Mouse (Mus musculus): Measurements from ENCODE around the gene Nme3. TPM values are rescaled to one million over a fixed set of nuclear protein-coding genes. Genes with fewer than 3 reads are reported as not detected.

Nme3 gene
- 64.2 and 64.4 TPM in 2 replicates for polyA plus RNA-seq (2012; rRNA removed)

DNA sequence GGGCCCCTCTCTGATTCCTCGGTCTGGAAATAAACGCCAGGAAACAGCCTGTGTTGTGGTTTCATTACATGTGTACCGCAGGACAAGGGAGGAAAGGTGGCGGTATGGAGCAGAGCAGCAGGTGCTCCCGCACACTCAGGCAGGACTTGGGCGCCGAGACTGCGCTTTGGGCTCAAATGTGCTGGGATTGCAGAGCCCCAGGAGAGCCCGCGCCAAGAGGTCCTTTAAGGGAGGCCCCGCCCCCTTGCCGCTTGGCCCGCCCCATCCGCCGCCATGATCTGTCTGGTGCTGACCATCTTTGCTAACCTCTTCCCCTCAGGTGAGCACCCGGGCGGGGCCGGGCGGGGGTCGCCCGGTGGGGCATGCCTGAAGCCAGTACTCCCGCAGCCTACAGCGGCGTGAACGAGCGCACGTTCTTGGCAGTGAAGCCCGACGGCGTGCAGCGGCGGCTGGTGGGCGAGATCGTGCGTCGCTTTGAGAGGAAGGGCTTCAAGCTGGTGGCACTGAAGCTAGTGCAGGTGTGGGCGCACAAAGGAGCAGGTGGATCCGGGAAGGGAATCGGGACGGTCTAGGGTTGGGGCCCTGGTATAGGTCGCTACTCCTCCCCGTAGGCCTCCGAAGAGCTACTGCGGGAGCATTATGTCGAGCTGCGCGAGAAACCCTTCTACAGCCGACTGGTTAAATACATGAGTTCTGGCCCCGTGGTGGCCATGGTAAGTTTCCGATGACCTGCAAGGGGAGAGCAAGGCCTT is at the start of gene Nme3:
Gene Nme3, plus strand, starts transcription at position 260 of the 752 bp plus-strand sequence.
- peak; percentile 54 for DNase-seq (ENCODE audit: low spot score)

DNA sequence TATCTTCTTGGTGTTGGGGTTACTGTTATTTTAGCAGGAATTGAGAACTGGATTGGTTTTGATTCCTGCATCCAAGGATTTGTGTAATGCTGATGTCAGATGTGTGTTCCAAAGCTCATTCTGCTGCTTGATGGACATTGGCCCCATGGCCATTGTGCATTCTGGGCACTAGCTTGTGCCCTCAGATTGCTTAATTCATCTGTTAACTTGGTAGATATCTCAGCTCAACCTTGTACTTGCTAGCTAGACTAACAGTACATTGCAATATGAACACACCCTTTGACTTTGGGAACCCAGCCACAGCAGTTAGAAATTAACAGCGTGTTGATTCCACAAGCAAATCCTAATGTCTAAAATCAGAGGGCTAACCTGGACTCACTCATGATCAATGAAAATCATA is 48.9 kb upstream of the Nme3 start:
- no peak for DNase-seq (ENCODE audit: low spot score)

DNA sequence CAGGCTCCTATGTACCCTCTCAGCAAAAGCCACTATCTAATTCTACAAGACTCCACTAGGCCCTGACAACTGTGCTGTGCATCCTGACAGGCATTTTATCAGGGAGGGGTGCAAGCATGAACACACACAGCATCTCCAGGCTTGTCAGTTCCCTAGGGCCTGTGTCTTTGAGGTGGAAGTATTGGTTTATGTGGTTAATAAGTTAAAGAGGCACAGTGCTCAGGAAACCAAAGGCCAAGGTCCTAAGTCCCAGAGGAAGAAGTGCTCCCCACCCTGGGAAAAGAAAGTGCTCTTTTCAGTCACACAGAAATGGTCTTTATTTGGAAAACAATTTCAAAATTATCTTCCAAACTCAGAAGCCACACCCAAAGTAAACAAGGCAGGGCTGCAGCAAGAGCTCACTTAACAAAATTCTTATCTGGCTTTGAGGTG is 47.7 kb upstream of the Nme3 start:
- DNase-seq (ENCODE audit: low spot score) = no peak

DNA sequence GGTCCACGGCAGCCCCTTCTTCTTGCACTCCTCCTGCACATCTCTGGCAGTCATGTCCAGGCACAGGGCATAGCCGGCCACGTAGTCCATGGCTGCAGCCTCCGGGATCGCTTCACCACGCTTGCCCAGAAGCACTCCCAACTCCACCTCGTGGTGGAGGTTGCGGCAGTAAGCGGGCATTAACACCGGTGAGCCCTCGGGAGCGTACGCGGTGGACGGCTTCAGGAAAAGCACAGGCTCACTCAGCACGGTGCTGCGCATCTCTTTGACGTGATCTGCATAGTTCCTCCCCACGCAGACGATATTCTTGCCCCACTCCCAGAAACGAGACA is 46.6 kb upstream of the Nme3 start:
- no peak for DNase-seq (ENCODE audit: low spot score)

DNA sequence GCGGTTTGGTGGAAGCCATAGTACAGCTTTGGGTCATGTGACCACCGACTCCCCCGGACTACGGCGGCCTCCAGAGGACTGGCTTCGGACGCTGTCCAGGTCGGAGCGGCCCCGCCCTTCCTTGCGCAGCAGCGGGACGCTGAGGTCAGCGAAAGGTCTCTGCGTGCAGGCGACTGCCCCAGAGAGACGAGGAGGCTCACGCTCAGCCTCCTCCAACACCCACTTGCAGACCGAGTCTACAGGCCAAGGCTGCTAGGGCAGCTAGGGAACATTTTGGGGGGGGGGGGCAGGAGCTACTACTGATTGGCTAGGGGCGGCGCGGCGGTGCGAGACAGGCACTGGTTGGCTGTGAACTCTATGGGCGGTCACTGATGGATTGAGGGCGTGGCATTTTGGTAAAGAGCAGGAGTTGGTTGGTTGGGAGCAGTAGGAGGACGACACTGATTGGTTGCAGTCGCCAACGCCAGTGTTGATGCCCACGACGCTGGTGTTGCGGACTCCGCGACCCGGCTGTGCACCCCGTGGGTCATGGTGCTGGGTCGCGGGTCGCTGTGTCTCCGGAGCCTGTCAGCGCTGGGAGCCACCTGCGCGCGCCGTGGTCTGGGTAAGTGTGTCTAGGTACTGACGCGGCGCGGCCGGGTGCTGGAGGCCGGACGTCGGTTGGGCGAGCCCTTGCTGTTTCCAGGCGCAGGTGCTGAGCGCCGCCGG is 46.1 kb upstream of the Nme3 start, which contains the start of gene Fahd1:
Gene Fahd1, minus strand, starts transcription at position 300 of the 708 bp plus-strand sequence.
- DNase-seq (ENCODE audit: low spot score) = peak; percentile 95

DNA sequence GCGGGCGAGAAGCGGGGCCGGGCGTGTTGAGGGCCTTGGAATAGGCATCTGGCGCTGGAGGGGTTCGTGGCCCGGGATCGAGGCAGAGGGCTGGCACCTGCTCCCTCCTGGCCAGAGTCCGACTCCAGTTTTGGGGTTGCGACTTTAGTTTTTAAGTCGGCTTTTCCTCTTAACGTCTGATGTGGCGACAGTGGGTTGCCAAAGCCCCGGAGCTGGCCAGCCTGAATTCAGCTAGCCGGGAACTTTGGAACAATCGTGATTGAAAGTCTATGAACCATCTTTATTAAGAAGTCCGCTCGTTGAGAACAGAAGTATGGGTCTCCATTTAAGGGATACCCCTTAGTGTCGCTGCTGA is 45.5 kb upstream of the Nme3 start:
- no peak for DNase-seq (ENCODE audit: low spot score)

DNA sequence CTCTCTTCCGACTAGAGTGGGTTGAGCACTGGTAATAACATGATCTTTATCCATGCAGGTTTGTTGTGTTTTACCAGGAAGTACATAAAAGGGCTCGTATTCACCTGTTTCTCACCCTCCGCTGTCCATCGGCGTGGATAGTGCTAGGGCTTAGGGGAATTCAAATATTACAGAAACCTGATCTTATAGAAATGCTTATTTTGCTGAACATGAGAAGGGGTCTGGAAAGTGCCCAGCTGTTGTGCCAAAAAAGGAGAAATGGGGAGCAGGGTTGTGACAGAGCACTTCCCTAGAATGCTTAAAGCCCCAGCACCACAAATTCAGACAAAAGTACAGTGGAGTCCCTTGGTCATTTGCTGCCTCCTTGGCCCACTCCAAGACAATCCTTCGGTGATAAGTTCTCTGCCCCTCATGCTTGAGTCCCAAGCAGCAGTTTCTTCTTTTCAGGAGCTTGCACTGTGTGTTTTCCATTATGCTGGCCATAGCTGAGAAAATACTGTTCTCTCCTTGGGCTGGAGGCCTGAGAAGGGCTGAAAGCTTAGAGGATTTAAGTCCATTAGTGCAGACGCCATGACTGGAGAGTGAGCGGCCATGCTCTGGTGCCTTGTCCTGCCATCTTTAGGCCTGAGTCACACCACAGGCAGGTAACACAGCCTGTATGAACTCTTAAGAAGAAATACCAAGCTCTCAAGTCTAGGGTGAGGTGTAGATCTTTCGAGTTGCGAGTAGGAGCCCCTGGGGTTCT is 44.7 kb upstream of the Nme3 start:
- no peak for DNase-seq (ENCODE audit: low spot score)

DNA sequence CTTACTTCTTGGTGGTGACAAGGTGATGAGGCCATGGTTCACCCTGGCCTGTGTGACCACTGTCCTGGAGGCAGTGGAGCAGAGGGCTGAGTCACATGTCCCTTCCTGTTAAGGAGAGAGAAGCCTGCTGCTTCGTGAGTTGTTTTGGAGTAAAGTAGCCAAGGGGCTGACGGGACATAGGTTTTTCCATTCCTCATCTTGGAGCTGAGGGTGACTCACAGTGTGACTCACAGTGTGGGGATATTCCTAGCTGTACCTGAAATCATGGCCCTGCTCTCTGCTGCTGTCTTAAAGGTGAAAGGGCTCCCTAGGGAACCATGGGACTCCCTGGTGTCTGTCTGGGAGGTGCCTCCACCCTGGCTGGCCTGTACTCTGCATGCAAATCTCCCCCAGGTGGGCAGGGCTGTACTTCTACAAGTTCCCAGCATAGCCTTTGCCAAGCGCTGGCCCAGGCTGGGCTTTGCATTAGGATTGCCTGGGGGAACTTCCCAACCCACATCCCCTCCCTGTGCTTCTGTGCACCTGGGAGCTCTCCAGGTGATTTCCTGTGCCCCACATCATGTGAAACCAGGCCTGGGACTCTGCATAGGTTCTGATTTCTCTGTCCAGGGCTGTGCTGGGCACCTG is 40.3 kb upstream of the Nme3 start:
- DNase-seq (ENCODE audit: low spot score) = no peak

DNA sequence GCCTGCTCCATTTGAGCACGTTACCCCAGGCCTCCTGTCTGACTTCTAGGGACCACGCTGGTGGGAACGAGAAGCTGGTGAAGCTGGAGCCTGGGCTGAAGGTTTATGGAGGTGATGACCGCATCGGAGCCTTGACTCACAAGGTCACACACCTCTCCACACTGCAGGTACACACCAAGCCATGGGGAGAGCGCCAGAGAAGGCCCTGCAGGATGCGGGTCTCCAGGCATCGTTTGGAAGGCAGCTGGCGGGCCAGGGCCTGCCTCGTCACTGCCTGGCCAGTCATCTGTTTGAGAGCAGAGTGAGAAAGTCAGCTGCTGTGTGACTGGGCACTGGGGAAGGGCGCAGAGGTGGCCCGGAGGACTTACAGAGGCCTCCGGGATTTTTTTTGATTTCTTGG is 39.7 kb upstream of the Nme3 start:
- DNase-seq (ENCODE audit: low spot score) = no peak

DNA sequence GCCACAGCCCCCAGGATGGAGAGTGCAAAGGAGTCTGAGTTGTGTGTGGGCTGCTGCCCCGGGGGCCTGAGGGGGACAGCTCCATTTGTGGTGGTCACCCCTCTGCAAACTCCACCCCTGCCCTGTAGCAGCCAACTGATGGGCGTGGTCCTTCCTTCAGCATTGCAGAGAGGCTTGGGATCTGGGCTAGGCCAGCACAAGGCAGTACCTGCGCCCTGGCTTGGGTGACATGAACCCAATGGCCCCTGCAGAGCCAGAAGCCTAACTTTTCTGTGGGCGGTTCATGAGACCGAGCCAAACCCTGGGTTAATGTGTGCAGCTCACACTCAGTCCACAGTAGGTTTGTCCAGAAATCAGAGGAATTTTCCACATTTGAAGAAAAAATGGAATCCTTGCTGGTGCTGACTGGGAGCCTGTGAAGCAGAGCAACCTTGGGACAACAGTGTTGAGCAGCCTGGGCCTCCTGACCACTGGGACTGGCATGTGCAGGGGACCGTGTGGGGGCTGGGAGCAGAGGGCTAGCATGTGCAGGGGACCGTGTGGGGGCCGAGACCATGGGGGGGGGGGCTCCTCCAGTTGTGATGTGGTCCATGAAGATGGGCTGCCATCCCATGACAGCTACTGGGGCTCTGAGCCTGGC is 38.3 kb upstream of the Nme3 start:
- no peak for DNase-seq (ENCODE audit: low spot score)

DNA sequence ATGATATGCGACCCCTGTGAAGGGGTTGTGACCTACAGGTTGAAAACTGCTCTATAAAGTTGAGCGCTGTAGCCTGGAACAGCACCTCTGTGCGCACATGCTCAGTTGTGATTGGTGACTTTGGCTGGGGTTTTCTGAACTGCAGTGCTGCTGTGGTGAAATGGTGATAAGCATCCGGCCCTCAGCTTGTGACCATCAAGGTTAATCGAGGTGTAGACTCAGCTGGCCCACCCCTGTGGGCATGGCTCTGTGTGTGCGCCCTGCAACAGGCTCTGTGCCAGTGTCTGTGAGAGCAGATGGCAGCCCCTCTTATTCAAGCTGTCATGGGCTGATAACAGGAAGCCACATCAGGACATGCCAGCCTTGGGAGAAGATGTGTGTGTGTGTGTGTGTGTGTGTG is 37.3 kb upstream of the Nme3 start:
- no peak for DNase-seq (ENCODE audit: low spot score)

DNA sequence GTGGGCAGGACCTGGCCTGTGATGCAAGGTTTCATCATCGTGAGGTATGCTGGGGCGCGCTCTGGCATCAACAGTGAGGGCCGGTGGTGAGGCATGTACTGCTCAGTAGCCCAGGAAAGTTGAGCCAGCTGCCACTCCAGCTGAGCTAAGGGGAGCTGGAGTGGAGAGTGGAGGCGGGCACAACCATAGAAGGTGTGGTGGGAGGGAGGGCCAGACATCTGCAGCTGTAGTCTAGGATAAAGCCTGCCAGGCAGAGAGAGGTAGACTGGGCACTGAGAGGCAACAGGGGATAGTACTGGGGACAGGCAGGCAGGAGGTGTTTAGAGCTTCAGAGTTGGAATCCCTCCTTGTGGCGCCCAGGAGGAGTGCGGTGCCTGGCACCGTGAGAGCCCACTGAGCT is 36.2 kb upstream of the Nme3 start:
- no peak for DNase-seq (ENCODE audit: low spot score)

DNA sequence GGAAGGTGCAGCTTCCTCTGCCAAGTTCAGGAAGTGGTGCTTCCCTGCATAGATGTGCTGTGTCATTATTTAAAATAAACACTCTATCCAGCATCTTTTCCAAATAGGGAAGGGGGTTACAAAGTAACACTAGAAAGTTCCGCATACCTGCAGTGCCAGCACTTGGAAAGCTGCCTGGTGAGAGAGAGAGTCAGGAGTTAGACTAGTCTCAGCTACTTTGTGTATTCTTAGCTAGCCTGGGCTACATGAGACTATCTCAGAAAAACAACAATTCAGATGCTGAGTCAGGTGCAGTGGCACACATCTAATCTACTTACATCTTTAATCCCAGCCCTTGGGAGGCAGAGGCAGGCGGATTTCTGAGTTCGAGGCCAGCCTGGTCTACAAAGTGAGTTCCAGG is 34.5 kb upstream of the Nme3 start:
- DNase-seq (ENCODE audit: low spot score) = no peak

DNA sequence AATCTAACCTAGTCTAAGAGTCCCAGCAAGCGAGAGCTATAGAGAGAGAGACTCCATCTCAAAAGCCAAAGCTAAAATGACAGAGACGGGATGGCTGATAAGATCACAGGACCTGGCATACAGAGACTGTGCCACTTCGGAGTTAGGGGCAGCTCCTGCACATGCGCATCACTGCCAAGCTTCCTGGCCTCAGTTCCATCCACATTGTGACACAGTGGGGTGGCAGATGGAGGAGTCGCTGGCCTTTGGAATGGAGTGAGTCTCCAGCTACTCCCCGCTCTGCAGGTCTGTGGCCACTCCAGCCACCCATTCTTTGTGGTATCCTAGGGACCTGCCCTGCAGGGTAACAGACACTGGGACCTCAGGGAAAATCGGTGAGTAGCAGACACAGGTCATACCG is 30.5 kb upstream of the Nme3 start, which contains the start of gene Igfals:
Gene Igfals, plus strand, starts transcription at position 222 of the 400 bp plus-strand sequence.
- DNase-seq (ENCODE audit: low spot score) = no peak

DNA sequence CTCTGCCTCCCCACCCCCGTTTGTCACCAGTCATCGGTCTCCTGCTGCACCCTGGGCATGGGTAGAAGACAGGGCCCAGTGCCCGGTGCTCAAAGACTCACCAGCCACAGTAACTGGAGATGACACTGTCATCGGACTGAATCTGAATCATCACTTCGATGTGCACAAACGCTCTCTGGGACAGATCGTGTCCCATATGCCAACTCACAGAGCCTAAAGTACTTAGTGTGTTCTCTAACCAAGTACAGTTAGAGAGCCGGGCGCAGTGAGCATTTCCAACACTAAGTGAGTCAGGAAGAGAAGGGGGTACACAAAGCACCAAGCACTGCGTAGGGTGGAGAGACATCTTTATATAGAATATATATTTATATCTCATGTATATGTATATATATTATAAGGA is 28.4 kb upstream of the Nme3 start:
- DNase-seq (ENCODE audit: low spot score) = no peak

DNA sequence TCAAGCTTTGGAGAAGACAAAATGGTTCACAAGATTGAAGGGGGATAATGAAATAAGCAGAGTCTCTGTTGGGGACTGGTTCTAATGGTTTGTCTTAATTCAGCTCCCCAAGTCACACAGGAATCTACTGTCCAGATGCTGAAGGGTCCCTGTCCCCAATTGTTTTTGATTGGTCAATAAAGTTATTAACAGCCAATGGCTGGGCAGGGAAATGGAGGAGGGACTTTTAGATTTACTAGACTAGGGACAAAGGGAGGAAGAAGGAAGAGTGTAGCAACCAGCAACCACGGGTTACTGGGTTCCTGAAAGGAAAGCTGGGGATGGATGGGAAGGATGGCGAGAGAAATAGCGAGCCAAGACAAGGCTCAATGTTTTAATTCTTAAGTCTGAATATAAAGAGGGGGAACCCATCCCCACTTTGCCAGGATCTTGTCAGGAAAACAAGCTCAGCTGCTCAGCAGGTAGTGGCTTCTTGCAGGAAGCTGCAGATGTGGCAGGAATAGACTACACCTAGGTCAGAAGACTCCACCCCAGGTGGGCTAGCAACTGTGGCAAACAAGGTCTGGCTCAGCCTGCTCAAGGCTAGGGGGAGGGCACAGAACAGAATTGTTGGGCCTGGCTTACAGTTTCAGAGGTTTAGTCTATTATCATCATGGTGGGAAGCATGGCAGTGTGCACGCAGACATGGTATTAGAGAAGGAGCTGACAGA is 22.4 kb upstream of the Nme3 start:
- DNase-seq (ENCODE audit: low spot score) = no peak

DNA sequence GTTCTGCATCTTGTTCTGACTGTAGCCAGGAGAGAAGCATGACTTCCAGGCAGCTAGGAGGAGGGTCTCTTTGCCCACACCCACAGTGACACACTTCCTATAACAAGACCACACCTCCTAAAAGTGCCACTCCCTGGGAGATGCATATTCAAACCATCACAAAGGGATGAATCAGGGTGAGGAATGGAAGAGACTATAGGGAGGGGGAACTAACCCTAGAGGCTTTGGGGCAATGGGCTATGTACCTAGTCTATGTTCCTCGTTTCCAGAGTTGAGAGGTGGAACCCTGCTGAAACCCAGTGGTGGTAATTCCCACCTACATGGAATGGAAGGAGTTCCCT is 21.9 kb upstream of the Nme3 start:
- no peak for DNase-seq (ENCODE audit: low spot score)

DNA sequence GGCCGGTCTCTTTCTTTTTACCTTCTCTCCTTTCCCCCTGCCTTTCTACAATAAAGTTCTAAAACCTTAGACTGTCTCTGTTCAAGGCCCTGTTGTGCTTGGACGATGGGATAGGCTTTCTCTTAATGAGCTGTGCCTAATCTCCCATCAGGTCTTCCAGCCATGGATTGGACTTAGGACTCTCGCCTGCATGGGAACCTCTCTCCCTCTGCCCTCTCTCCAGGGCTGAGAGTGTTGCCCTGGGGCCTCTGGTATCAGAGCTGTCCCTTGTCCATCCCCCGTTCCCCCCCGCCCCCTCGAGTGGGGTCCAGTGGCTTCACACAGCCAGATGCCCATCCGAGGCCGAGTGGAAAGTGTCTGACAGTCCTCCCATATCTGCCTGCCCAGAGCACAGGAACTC is 21.3 kb upstream of the Nme3 start:
- DNase-seq (ENCODE audit: low spot score) = no peak

DNA sequence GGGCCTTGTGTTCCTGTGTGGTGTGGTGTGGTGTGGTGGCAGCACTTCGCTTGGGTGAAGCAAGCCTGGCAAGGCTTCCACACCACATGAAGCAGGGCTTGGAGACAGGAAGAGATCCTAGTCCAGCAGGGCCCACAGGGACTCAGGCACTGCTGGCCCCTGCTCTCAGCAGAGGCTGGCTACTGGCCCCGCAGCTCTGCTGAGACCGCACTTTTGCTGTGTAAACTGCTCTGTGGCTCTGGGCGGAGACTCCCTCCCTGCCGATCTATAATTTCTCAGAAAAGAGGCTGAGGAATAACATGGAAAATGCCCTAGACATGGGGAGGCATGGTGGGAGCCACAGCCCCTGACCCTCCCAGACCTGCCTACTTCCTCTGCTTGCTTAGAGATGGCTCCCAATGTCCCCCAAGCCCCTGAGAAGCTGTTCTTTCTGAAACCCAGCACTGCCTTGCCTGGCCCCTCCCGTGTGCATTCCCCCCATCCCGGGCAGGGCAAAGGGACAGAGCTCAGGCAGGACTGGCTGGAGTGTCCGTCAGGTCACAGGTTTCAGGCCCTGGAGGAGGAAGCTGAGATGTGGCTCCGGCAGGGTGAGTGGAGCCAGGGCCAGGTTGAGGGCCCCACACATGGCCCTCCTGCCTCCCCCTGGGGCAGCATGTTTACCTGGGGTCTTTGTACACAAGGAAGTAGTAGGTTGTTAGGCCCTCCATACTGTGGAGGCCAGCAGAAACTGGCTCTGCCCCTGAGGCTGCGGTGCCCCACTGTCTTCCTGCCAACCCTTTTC is 18.8 kb upstream of the Nme3 start:
- DNase-seq (ENCODE audit: low spot score) = no peak

DNA sequence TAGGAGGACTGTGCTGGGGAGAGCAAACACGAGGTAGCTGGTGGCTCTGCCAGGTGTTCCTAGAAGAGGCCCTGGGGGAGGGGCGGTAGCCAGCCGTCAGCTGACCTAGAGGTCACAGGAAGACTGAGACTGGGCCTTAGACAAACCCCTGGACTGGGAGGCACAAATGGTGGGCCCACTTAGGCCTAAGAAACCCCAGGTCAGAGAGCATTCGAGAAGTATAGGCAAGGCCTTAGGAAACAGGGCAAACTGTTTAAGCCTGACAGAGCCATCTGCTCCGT is 18.2 kb upstream of the Nme3 start:
- no peak for DNase-seq (ENCODE audit: low spot score)

DNA sequence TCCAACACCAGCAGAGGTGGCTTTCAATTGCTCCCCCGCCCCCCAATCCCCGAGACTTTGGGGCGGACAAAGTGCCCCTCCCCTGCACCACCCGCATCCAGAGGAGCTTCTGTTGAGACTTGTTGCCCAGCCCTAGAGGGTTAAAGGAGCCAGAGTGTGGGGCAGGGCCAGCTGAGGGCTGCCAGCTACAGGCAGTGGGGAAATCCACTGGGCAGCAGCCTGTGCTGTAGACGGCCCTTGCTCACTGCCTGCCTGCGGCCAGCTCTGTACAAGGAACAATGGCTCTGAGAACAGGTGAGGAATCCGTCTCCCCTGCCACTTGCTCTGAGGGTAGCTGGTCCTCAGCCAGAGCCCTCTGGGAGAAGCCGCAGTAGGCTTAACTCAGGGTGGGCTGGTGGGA is 17.8 kb upstream of the Nme3 start:
- DNase-seq (ENCODE audit: low spot score) = no peak
